Mouse (Mus musculus): ENCODE results near the gene Brpf3. TPM values are rescaled to one million over a fixed set of nuclear protein-coding genes. Genes with fewer than 3 reads are reported as not detected.

Gene Brpf3
- polyA plus RNA-seq, 1 experiment from 2014 or later = 15.0 TPM

DNA sequence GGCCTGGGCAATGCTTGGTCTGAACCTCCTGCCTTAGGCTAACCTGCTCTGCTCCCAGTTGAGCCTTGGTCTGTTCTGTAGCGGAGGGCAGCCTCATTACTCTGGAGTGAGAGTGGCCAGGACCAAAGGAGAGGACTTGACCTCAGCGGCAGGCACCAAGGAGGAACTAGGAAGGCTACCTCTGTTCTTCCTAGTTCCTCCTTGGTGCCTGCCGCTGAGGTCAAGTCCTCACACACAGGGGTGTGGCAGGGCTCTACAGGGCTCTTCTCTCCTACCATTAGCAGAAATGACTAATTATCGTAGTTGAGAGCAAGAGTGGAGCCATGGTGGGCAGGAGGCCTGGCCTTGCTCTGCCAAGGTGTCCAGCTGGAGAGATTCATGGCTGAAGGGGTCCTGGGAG lies 66.5 kb downstream of the Brpf3 start:
- Histone ChIP-seq H3K9me3 (no peaks in the 10 kb centered on the region), H3K9ac (replicated peaks) (no peak overlapping the region), H3K27ac (replicated peaks) (no peak overlapping the region), H3K27me3 (no peaks in the 10 kb centered on the region), H3K4me2 (replicated peaks) (no peak overlapping the region), H3K36me3 (no peaks in the 10 kb centered on the region), H3K4me1 (peaks cover 6% of the 10 kb centered on the region; the same call in 1 of the 2 replicates), H3K4me3 (no peak overlapping the region)
- 87% methylated on average over 4 of the region's 4 CpGs for WGBS
- ATAC-seq (ENCODE audit: low FRiP score, low read depth) = no peak

DNA sequence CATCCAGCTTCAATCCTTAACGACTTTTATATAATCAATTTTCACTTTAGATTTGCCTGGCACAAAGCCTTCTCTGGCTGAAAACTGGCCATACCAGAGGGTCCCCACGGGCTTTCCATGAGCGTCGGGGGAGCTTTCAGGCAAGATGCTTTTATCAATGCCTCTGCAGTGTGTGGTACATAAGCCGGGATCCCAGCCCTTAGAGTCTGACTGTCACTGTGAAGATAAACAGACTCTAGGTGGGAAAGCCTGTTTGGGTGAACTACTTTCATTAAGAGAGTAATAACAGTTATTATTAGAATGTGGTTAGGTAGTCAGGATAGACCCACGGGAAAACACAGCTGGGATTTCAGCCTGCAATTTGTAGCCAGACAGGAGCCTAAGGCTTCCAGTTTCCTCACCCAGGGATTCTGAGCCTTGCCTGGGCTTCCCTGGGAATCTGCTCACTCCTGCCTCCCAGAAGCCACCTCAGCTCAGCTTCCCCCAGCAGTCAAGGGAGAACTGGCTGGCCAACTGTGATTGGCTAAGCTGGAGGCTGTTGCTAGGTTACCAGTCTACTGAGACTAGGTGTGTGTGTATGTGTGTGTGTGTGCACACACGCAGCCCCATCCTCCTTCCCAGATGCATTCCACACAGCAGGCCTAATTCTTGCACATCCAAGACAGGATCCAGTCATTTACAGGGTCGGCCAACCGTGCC lies 68.7 kb downstream of the Brpf3 start:
- peak; percentile 75; the same call in 1 of the 2 replicates for ATAC-seq (ENCODE audit: low FRiP score, low read depth)
- 63% methylated on average over 9 of the region's 9 CpGs for WGBS
- 0 out of 2 replicates have a peak overlapping the region, but pooled peaks have one; percentile 3 for H3K4me2 ChIP-seq (replicated peaks)

DNA sequence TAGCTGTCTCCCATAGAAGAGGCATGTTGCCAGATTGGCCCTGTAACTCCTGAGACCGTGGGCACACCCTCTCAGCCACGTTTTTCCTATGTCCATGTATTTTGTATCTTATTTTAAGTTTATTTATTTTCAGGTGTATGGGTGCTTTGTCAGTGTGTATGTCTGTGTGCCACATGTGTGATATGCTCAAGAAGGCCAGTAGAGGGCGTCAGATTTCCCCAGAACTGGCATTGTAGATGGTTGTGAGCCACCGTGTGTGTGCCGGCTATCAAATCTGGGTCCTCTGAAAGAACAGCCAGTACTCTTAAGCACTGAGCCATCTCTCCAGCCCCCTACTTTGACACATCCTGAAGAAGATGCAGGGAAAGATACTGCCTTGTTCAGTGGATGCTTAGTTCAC lies 69.5 kb downstream of the Brpf3 start:
- H3K27ac ChIP-seq (replicated peaks) = peak overlapping the region; percentile 83
- no peak for ATAC-seq (ENCODE audit: low FRiP score, low read depth)
- no peaks in the 10 kb centered on the region for H3K9me3 ChIP-seq
- no peaks in the 10 kb centered on the region for H3K27me3 ChIP-seq
- WGBS = 67% methylated on average over 5 of the region's 5 CpGs
- H3K4me1 ChIP-seq = peaks cover 6% of the 10 kb centered on the region; the same call in 1 of the 2 replicates
- H3K4me3 ChIP-seq = no peak overlapping the region
- H3K9ac ChIP-seq (replicated peaks) = no peak overlapping the region
- no peaks in the 10 kb centered on the region for H3K36me3 ChIP-seq
- no peak overlapping the region for H3K4me2 ChIP-seq (replicated peaks)

More for the DNA sequence above, 68.7 kb downstream of the Brpf3 start:
- H3K4me1 ChIP-seq = peaks cover 6% of the 10 kb centered on the region; the same call in 1 of the 2 replicates
- H3K9ac ChIP-seq (replicated peaks) = no peak overlapping the region
- H3K27me3 ChIP-seq = no peaks in the 10 kb centered on the region
- no peaks in the 10 kb centered on the region for H3K9me3 ChIP-seq
- H3K27ac ChIP-seq (replicated peaks) = peak overlapping the region; percentile 83
- no peak overlapping the region for H3K4me3 ChIP-seq
- no peaks in the 10 kb centered on the region for H3K36me3 ChIP-seq

DNA sequence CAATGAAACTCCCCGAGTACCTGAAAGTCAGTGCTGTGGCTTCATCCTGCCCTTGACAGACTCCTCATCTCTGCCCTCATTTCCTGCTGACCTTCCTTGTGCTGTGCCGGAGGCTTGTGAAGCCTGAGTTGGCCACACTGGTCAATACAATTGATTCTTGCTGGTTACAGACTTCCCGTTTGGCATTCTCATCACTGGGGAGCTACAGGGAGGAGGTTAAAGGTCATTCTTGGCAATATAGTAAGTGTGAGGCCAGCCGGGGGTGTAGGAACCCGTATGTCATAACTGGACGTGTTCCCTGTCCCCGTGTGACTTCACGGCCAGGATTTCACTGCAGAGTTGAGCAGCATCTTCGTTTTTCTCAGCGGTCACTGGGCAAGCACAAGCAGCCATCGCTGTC lies 70.9 kb downstream of the Brpf3 start:
- H3K27ac ChIP-seq (replicated peaks) = no peak overlapping the region; the same call in 1 of the 2 replicates

GRCm38 (mm10) chr17:28872322-28872721 lies 71.4 kb downstream of the Brpf3 start:
- no peak overlapping the region for H3K9ac ChIP-seq (replicated peaks)
- no peak overlapping the region; the same call in 1 of the 2 replicates for H3K27ac ChIP-seq (replicated peaks)
- H3K4me1 ChIP-seq = peaks cover 10% of the 10 kb centered on the region; the same call in 1 of the 2 replicates
- H3K4me3 ChIP-seq = no peak overlapping the region
- H3K27me3 ChIP-seq = peaks cover 11% of the 10 kb centered on the region
- H3K9me3 ChIP-seq = no peaks in the 10 kb centered on the region
- WGBS = 82% methylated on average over 7 of the region's 7 CpGs
- no peak overlapping the region for H3K4me2 ChIP-seq (replicated peaks)
- no peaks in the 10 kb centered on the region for H3K36me3 ChIP-seq
- ATAC-seq (ENCODE audit: low FRiP score, low read depth) = no peak

More for the DNA sequence above, 70.9 kb downstream of the Brpf3 start:
- no peak overlapping the region for H3K9ac ChIP-seq (replicated peaks)
- H3K4me3 ChIP-seq = no peak overlapping the region
- peaks cover 6% of the 10 kb centered on the region; the same call in 1 of the 2 replicates for H3K27me3 ChIP-seq
- H3K4me2 ChIP-seq (replicated peaks) = no peak overlapping the region
- WGBS = 80% methylated on average over 11 of the region's 11 CpGs
- no peaks in the 10 kb centered on the region for H3K36me3 ChIP-seq
- no peaks in the 10 kb centered on the region for H3K9me3 ChIP-seq
- H3K4me1 ChIP-seq = peaks cover 7% of the 10 kb centered on the region; the same call in 1 of the 2 replicates
- no peak for ATAC-seq (ENCODE audit: low FRiP score, low read depth)

DNA sequence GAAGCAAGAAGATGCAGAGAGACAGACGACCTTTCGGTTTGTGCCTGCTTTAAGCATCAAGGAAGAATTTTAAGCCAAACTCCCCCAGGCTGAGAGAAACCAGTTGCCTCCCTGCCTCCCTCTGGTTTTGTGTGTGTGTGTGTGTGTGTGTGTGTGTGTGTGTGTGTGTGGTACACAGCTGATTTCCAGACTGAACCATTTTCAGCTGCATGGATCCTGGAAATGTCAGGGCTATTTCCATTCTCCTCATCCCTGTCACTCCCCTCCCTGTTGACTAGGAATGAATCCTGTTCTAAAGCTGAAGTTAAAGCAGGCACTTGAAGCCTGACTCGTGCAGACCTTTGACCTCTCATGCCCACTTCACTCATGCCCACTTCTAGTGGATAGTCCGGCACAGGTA lies 73.3 kb downstream of the Brpf3 start:
- ATAC-seq (ENCODE audit: low FRiP score, low read depth) = no peak
- no peak overlapping the region for H3K9ac ChIP-seq (replicated peaks)
- peaks cover 10% of the 10 kb centered on the region; the same call in 1 of the 2 replicates for H3K4me1 ChIP-seq
- H3K27me3 ChIP-seq = peaks cover 20% of the 10 kb centered on the region
- WGBS = 88% methylated on average over 4 of the region's 4 CpGs
- H3K4me2 ChIP-seq (replicated peaks) = no peak overlapping the region
- no peak overlapping the region for H3K27ac ChIP-seq (replicated peaks)
- no peaks in the 10 kb centered on the region for H3K9me3 ChIP-seq
- no peak overlapping the region for H3K4me3 ChIP-seq
- no peaks in the 10 kb centered on the region for H3K36me3 ChIP-seq

GRCm38 (mm10) chr17:28874825-28875224 lies 73.9 kb downstream of the Brpf3 start:
- Histone ChIP-seq H3K9ac (replicated peaks) (no peak overlapping the region), H3K9me3 (no peaks in the 10 kb centered on the region), H3K27ac (replicated peaks) (no peak overlapping the region), H3K4me2 (replicated peaks) (no peak overlapping the region), H3K36me3 (no peaks in the 10 kb centered on the region), H3K4me3 (no peak overlapping the region), H3K27me3 (peaks cover 22% of the 10 kb centered on the region), H3K4me1 (peaks cover 7% of the 10 kb centered on the region; the same call in 1 of the 2 replicates)
- ATAC-seq (ENCODE audit: low FRiP score, low read depth) = no peak
- 83% methylated on average over 7 of the region's 7 CpGs for WGBS

- ATAC-seq (ENCODE audit: low FRiP score, low read depth) = no peak
- Histone ChIP-seq H3K27ac (replicated peaks) (no peak overlapping the region), H3K4me3 (no peak overlapping the region), H3K9ac (replicated peaks) (no peak overlapping the region), H3K4me2 (replicated peaks) (no peak overlapping the region), H3K27me3 (peaks cover 27% of the 10 kb centered on the region), H3K4me1 (peaks cover 9% of the 10 kb centered on the region; the same call in 1 of the 2 replicates), H3K36me3 (no peaks in the 10 kb centered on the region), H3K9me3 (no peaks in the 10 kb centered on the region)
- 41% methylated on average over 8 of the region's 8 CpGs for WGBS
Observed at GRCm38 (mm10) chr17:28875316-28875715, 74.4 kb downstream of the Brpf3 start.

DNA sequence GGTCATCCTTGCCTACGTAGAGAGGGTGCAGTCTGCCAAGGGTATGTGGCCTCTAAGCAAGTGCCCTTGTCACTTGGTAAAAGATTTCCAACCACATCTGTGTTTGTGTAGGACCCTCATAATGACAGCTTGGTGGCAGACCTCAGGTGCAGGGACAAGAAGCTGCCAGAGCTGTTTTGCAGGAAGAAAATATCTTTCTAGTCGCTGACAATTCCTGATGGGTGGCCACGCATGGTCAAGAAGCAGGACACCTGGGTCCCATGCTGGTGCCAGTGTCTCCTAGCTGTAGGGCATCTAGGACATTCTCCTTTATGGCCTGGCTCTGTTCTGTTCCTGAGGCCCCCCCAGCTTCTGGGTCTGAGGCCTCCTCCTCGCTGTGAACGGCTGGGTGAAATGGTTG lies 75.4 kb downstream of the Brpf3 start:
- Histone ChIP-seq H3K27me3 (peaks cover 37% of the 10 kb centered on the region), H3K27ac (replicated peaks) (no peak overlapping the region), H3K9ac (replicated peaks) (no peak overlapping the region), H3K9me3 (no peaks in the 10 kb centered on the region), H3K4me2 (replicated peaks) (no peak overlapping the region), H3K4me1 (peaks cover 9% of the 10 kb centered on the region; the same call in 1 of the 2 replicates), H3K4me3 (no peak overlapping the region), H3K36me3 (no peaks in the 10 kb centered on the region)
- WGBS = 67% methylated on average over 5 of the region's 5 CpGs
- ATAC-seq (ENCODE audit: low FRiP score, low read depth) = no peak

- Histone ChIP-seq H3K36me3 (no peaks in the 10 kb centered on the region), H3K4me3 (no peak overlapping the region), H3K27me3 (peaks cover 38% of the 10 kb centered on the region), H3K4me2 (replicated peaks) (peak overlapping the region; percentile 33), H3K27ac (replicated peaks) (no peak overlapping the region), H3K4me1 (peaks cover 9% of the 10 kb centered on the region; the same call in 1 of the 2 replicates), H3K9ac (replicated peaks) (0 out of 2 replicates have a peak overlapping the region, but pooled peaks have one; percentile 34), H3K9me3 (no peaks in the 10 kb centered on the region)
- 15% methylated on average over 19 of the region's 19 CpGs for WGBS
- ATAC-seq (ENCODE audit: low FRiP score, low read depth) = no peak
Observed at GRCm38 (mm10) chr17:28876821-28877220, 75.9 kb downstream of the Brpf3 start.

DNA sequence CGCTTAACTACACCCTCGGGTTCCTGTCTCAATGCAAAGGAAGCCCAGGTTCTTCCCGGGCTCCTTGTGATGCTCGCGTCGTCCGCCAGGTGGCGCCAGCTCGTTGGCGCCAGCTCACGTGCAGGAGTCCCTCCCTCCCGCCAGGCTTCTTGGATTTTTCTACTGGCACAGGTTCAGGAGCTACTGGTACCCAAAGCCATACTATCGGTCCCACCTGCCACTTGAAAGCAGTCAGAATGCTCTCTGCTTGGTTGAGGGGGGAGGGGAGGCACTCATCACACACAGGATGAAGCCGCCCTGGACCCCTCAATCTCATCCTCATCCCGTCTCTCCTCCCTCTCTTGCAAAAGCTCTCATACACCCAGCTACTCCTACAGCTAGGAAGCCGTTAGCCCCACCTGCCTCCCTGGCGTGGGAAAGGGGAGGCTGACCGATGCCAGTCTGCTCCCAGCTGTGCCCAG lies 79.1 kb downstream of the Brpf3 start:
- Histone ChIP-seq H3K4me3 (no peak overlapping the region), H3K27ac (replicated peaks) (no peak overlapping the region), H3K4me1 (peaks cover 9% of the 10 kb centered on the region; the same call in 1 of the 2 replicates), H3K9ac (replicated peaks) (0 out of 2 replicates have a peak overlapping the region, but pooled peaks have one; percentile 20), H3K4me2 (replicated peaks) (peak overlapping the region; percentile 30), H3K27me3 (peaks cover 38% of the 10 kb centered on the region), H3K36me3 (no peaks in the 10 kb centered on the region), H3K9me3 (no peaks in the 10 kb centered on the region)
- peak; percentile 62; the same call in 1 of the 2 replicates for ATAC-seq (ENCODE audit: low FRiP score, low read depth)
- WGBS = 5% methylated on average over 18 of the region's 18 CpGs

GRCm38 (mm10) chr17:28882316-28882715 lies 81.4 kb downstream of the Brpf3 start:
- no peaks in the 10 kb centered on the region for H3K36me3 ChIP-seq
- peaks cover 27% of the 10 kb centered on the region for H3K27me3 ChIP-seq
- H3K4me2 ChIP-seq (replicated peaks) = peak overlapping the region; percentile 34
- H3K4me3 ChIP-seq = 0 out of 2 replicates have a peak overlapping the region, but pooled peaks have one; percentile 14
- H3K9ac ChIP-seq (replicated peaks) = no peak overlapping the region; the same call in 1 of the 2 replicates
- WGBS = 5% methylated on average over 12 of the region's 12 CpGs
- H3K4me1 ChIP-seq = peaks cover 4% of the 10 kb centered on the region; the same call in 1 of the 2 replicates
- ATAC-seq (ENCODE audit: low FRiP score, low read depth) = peak; percentile 70; the same call in 1 of the 2 replicates
- H3K9me3 ChIP-seq = no peaks in the 10 kb centered on the region
- H3K27ac ChIP-seq (replicated peaks) = no peak overlapping the region
